9 mouse cellular contexts compared by ENCODE assay signal in genomic region chr4:55397911-55398762, GRCm38 (mm10). TPM values are rescaled to one million over a fixed set of nuclear protein-coding genes. Genes with fewer than 3 reads are reported as not detected.
A peak's percentile ranks its signal among the peaks of the same experiment; 100 is the strongest.
DNase-seq lines count a peak whose midpoint lies in the region; ATAC-seq lines count a peak whose summit lies in the region.
"Had no signal": no experiment of that assay in that cellular context is flagged by ENCODE, and none has a peak within 500 bp of the region (broad histone marks: within the 10 kb centered on the region; RNA-seq: fewer than 3 reads in every experiment).

No protein-coding gene starts in this region.

- H3K36me3 ChIP-seq in forebrain, embryonic 16.5 days (ENCODE audit: control insufficient read depth, insufficient read depth) = no peaks in the 10 kb centered on the region
- H3K36me3 ChIP-seq in midbrain, embryonic 13.5 days = no peaks in the 10 kb centered on the region
- H3K36me3 ChIP-seq: G1E had no signal

- peak; percentile 14 to 21 for DNase-seq in cerebellum, adult 18-20 months
- DNase-seq in cerebellum, adult 8-10 months = no peak
- peak; percentile 33 for DNase-seq in urinary bladder, adult 2 months (ENCODE audit: low spot score)
- no peak for DNase-seq in urinary bladder, postnatal 10 days (ENCODE audit: low spot score)
- peak; percentile 64 for DNase-seq in kidney, postnatal 4 days
- DNase-seq in thymus, postnatal 25 days = peak; percentile 67

- WGBS in forebrain, embryonic 16.5 days = 39% methylated on average over 17 of the region's 17 CpGs
- WGBS in midbrain, embryonic 13.5 days = 42% methylated on average over 17 of the region's 17 CpGs

- no peak overlapping the region for H3K4me3 ChIP-seq in forebrain, embryonic 16.5 days (replicated peaks; ENCODE audit: low read length)
- no peak overlapping the region for H3K4me3 ChIP-seq in midbrain, embryonic 13.5 days (replicated peaks)

- no peaks in the 10 kb centered on the region for H3K27me3 ChIP-seq in forebrain, embryonic 16.5 days (replicated peaks; ENCODE audit: control insufficient read depth, insufficient read depth, low read length)
- no peaks in the 10 kb centered on the region for H3K27me3 ChIP-seq in midbrain, embryonic 13.5 days

- H3K4me2 ChIP-seq in forebrain, embryonic 16.5 days (ENCODE audit: low read length) = no peak overlapping the region; the same call in 1 of the 2 replicates
- H3K4me2 ChIP-seq in midbrain, embryonic 13.5 days (replicated peaks) = 0 out of 2 replicates have a peak overlapping the region, but pooled peaks have one; percentile 15

- no peak overlapping the region for H3K9ac ChIP-seq in forebrain, embryonic 16.5 days (replicated peaks; ENCODE audit: low read depth, low read length)
- no peak overlapping the region for H3K9ac ChIP-seq in midbrain, embryonic 13.5 days (replicated peaks)

- ATAC-seq in forebrain, embryonic 16.5 days = peak; percentile 33; the same call in 1 of the 2 replicates
- peak; percentile 59 for ATAC-seq in midbrain, embryonic 13.5 days

- peaks cover 3% of the 10 kb centered on the region; the same call in 1 of the 2 replicates for H3K9me3 ChIP-seq in forebrain, embryonic 16.5 days (ENCODE audit: control insufficient read depth, low read length)
- no peaks in the 10 kb centered on the region for H3K9me3 ChIP-seq in midbrain, embryonic 13.5 days

- H3K27ac ChIP-seq in forebrain, embryonic 16.5 days (ENCODE audit: low read length) = no peak overlapping the region
- no peak overlapping the region for H3K27ac ChIP-seq in midbrain, embryonic 13.5 days

- no peaks in the 10 kb centered on the region; the same call in 1 of the 2 replicates for H3K4me1 ChIP-seq in forebrain, embryonic 16.5 days (replicated peaks; ENCODE audit: control insufficient read depth, insufficient read depth, low read length)
- 0 out of 2 replicates have a peak, but pooled peaks cover 5% of the 10 kb centered on the region for H3K4me1 ChIP-seq in midbrain, embryonic 13.5 days (replicated peaks)

RNA-seq across cellular contexts. Expression of gene Rad23b, which starts 48.3 kb away (rescaled TPM):
- polyA plus RNA-seq in urinary bladder, adult 2 months (2012; rRNA removed) = 107 and 114 TPM in 2 replicates
- 80.3 and 85.8 TPM in 2 replicates for polyA plus RNA-seq in forebrain, embryonic 16.5 days (2015; fragmentation: Nextera tagmentation; extraction: Ambion mirVana)
- polyA plus RNA-seq in midbrain, embryonic 13.5 days (2015; fragmentation: Nextera tagmentation; extraction: Ambion mirVana) = 82.9 and 93.9 TPM in 2 replicates

Comparison
In these comparisons a context has a peak if more than half of its experiments do, and no peak if none do; other contexts are left out.
1. DNase-seq: peak in cerebellum, adult 18-20 months (2 of 2), urinary bladder, adult 2 months (single experiment), kidney, postnatal 4 days (2 of 2) and thymus, postnatal 25 days (single experiment); none in cerebellum, adult 8-10 months (single experiment) and urinary bladder, postnatal 10 days (single experiment).